Mouse (Mus musculus) stomach, embryonic 15.5 days (tissue): ENCODE results near the gene Hook2. TPM values are rescaled to one million over a fixed set of nuclear protein-coding genes. Genes with fewer than 3 reads are reported as not detected.

ENCODE experiments used
- ATAC-seq: fragments of 200-750 bp; cut with Nextera tagmentation; 2 replicates; pipeline ENCODE4 v1.8.0; 2017; ENCODE audit warnings: low read depth, moderate number of reproducible peaks, moderate TSS enrichment; ENCODE audit not compliant: insufficient read depth, low FRiP score
- H3K27ac ChIP-seq: fragments of 300-500 bp; sonication (generic); 2 replicates; pipeline ENCODE4 v1.5.1; 2015; ENCODE audit warnings: mild to moderate bottlenecking, inconsistent platforms
- H3K27me3 ChIP-seq: fragments of 300-500 bp; sonication (generic); replicated peaks from 2 replicates; pipeline ENCODE4 v1.6.1; 2015; ENCODE audit warnings: inconsistent platforms
- H3K36me3 ChIP-seq: fragments of 300-500 bp; sonication (generic); 2 replicates; pipeline ENCODE4 v1.6.1; 2015; ENCODE audit warnings: inconsistent platforms
- H3K4me1 ChIP-seq: fragments of 300-500 bp; sonication (generic); 2 replicates; pipeline ENCODE4 v1.6.1; 2015; ENCODE audit warnings: inconsistent platforms
- H3K4me2 ChIP-seq: fragments of 300-500 bp; sonication (generic); 2 replicates; pipeline ENCODE4 v1.6.1; 2015; ENCODE audit warnings: mild to moderate bottlenecking, inconsistent platforms
- H3K4me3 ChIP-seq: fragments of 300-500 bp; sonication (generic); replicated peaks from 2 replicates; pipeline ENCODE4 v1.5.1; 2015; ENCODE audit warnings: inconsistent platforms
- H3K9ac ChIP-seq: fragments of 300-500 bp; sonication (generic); 2 replicates; pipeline ENCODE4 v1.6.1; 2015; ENCODE audit warnings: inconsistent platforms
- H3K9me3 ChIP-seq: fragments of 300-500 bp; sonication (generic); 2 replicates; pipeline ENCODE4 v1.6.1; 2016; ENCODE audit warnings: inconsistent platforms
- WGBS: fragments of 180-500 bp; shearing (Covaris S2); methylation state at CpG from one replicate; pipeline ENCODE4 v1.1.7; 2015; 5-methylcytosine and 5-hydroxymethylcytosine counted together
- polyA plus RNA-seq: library from polyadenylated mRNA; unstranded; fragments of >200 nt; fragmentation: Nextera tagmentation; extraction: Ambion mirVana; gene quantifications from 2 replicates; pipeline ENCODE4 v1.2.1, GENCODE M21; 2015

Gene Hook2
- polyA plus RNA-seq, 1 experiment from 2014 or later: 46.3 TPM

DNA sequence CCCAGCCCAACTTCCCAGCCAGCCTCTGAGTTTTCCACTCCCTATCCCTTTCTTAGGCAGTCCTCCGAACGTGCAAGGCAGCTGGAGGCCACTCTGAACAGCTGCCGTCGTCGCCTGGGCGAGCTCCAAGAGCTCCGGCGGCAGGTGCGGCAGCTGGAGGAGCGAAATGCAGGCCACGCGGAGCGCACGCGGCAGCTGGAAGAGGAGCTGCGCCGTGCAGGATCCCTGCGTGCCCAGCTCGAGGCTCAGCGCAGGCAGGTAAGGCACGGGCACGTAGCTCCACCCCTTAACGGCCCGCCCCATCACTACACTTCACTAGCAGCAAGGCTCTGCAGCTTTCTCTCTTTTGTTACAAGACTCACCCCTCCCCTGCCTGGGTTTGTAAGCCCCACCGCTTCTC is 5.3 kb downstream of the Hook2 start:
- no peaks in the 10 kb centered on the region for H3K9me3 ChIP-seq
- no peak overlapping the region for H3K27ac ChIP-seq
- peaks cover 8% of the 10 kb centered on the region; the same call in 1 of the 2 replicates for H3K4me1 ChIP-seq
- H3K4me2 ChIP-seq: no peak overlapping the region
- no peak overlapping the region for H3K4me3 ChIP-seq
- ATAC-seq: no peak
- H3K27me3 ChIP-seq: no peaks in the 10 kb centered on the region; the same call in 1 of the 2 replicates
- H3K9ac ChIP-seq: no peak overlapping the region
- WGBS: 46% methylated on average over 25 of the region's 25 CpGs
- H3K36me3 ChIP-seq: 0 out of 2 replicates have a peak, but pooled peaks cover 2% of the 10 kb centered on the region

GRCm38 (mm10) chr8:84996978-84997377 is 6.6 kb downstream of the Hook2 start:
- H3K27me3 ChIP-seq: no peaks in the 10 kb centered on the region; the same call in 1 of the 2 replicates
- 0 out of 2 replicates have a peak, but pooled peaks cover 4% of the 10 kb centered on the region for H3K4me1 ChIP-seq
- H3K4me2 ChIP-seq: no peak overlapping the region
- H3K27ac ChIP-seq: no peak overlapping the region
- ATAC-seq: no peak
- no peak overlapping the region for H3K4me3 ChIP-seq
- 0 out of 2 replicates have a peak, but pooled peaks cover 2% of the 10 kb centered on the region for H3K36me3 ChIP-seq
- H3K9ac ChIP-seq: no peak overlapping the region
- 81% methylated on average over 5 of the region's 5 CpGs for WGBS
- H3K9me3 ChIP-seq: no peaks in the 10 kb centered on the region

GRCm38 (mm10) chr8:84997649-84998295 is 7.4 kb downstream of the Hook2 start:
- Histone ChIP-seq H3K4me2 (peak overlapping the region; percentile 22; the same call in 1 of the 2 replicates), H3K4me3 (no peak overlapping the region), H3K9ac (no peak overlapping the region), H3K36me3 (0 out of 2 replicates have a peak, but pooled peaks cover 2% of the 10 kb centered on the region), H3K4me1 (0 out of 2 replicates have a peak, but pooled peaks cover 4% of the 10 kb centered on the region), H3K27me3 (no peaks in the 10 kb centered on the region; the same call in 1 of the 2 replicates), H3K9me3 (no peaks in the 10 kb centered on the region), H3K27ac (no peak overlapping the region)
- peak; percentile 71 for ATAC-seq
- WGBS: 7% methylated on average over 19 of the region's 19 CpGs

DNA sequence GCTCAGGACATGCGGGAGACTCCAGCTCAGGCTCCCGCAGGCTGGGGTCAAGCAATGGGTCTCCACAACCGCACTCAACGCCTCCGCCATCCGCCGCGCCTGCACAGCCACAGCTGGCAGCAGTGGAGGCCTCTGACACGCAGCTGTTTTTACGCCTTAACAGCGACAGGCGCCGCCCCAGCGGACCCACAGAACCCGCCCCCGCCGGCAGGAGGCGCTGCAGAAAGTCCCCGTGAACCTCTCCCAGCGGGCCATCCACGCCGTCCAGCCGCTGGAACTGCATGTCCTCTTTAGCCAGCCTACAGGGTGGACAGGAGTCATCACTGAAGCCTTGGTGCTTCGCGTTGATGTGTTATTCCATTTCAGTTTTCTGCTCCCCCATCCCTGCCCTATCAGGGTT is 17.3 kb downstream of the Hook2 start:
- Histone ChIP-seq H3K4me3 (no peak overlapping the region), H3K36me3 (no peaks in the 10 kb centered on the region), H3K4me1 (no peaks in the 10 kb centered on the region), H3K27me3 (peaks cover 24% of the 10 kb centered on the region), H3K27ac (no peak overlapping the region), H3K9ac (no peak overlapping the region), H3K4me2 (no peak overlapping the region), H3K9me3 (no peaks in the 10 kb centered on the region)
- ATAC-seq: no peak
- WGBS: 16% methylated on average over 25 of the region's 25 CpGs

DNA sequence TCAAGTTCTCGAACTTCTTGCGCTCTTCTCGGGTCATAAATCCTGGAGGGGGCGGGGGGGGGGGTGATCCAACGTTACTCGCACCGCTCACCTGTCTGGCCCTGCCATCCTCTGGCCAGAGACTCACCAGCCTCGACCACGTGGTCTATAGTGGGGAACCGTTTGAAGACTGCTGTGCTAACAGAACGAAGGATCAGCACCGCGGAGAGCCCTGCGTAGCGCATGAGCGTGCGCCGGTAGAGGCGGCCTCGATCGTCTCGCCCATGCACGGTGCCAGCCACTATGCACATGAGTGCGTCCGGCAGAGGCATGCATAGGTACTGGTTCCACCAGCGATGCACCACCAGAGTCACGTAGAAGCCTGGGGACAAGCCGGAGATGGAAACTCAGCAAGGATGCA is 20.8 kb downstream of the Hook2 start:
- WGBS: 9% methylated on average over 28 of the region's 28 CpGs
- ATAC-seq: no peak
- Histone ChIP-seq H3K27ac (no peak overlapping the region), H3K36me3 (no peaks in the 10 kb centered on the region), H3K4me3 (no peak overlapping the region), H3K4me1 (peaks cover 4% of the 10 kb centered on the region; the same call in 1 of the 2 replicates), H3K9ac (no peak overlapping the region), H3K4me2 (no peak overlapping the region), H3K9me3 (no peaks in the 10 kb centered on the region), H3K27me3 (peaks cover 40% of the 10 kb centered on the region)

DNA sequence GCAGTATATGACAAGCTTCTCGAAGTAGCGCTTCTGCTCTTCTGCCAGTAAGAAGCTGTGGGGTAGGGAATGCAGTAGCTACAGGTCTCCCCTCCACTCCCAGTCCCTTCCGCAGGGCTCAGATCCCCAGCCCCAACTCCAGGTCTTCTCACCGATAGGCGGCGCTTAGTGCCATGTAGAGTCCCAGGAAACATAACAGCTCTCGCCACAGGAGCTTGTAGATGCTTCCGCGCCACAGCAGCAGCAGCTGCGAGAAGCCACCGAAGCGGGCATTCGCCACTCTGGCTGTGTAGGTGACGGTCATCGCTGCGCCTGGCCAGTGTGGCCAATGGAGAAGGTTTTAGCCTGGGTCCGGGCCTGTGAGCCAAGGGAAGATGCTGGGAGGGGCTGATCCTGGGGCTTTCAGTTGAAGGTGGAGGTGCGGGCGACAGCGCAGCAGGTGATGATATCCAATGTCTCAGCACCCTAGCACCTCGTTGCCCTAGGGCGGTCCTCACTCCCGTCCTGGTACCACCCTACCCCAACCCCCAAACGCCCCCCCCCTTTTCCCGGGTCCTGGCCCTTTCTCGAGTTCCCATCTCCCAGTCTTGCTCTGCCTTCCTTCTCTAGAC is 22.9 kb downstream of the Hook2 start:
- H3K9me3 ChIP-seq: no peaks in the 10 kb centered on the region
- H3K9ac ChIP-seq: 0 out of 2 replicates have a peak overlapping the region, but pooled peaks have one; percentile 14
- peaks cover 37% of the 10 kb centered on the region for H3K27me3 ChIP-seq
- peaks cover 4% of the 10 kb centered on the region; the same call in 1 of the 2 replicates for H3K4me1 ChIP-seq
- H3K27ac ChIP-seq: no peak overlapping the region
- 3% methylated on average over 26 of the region's 26 CpGs for WGBS
- peak overlapping the region; percentile 33; the same call in 1 of the 2 replicates for H3K4me3 ChIP-seq
- ATAC-seq: peak; percentile 65
- peaks cover 6% of the 10 kb centered on the region; the same call in 1 of the 2 replicates for H3K36me3 ChIP-seq
- peak overlapping the region; percentile 68 for H3K4me2 ChIP-seq

DNA sequence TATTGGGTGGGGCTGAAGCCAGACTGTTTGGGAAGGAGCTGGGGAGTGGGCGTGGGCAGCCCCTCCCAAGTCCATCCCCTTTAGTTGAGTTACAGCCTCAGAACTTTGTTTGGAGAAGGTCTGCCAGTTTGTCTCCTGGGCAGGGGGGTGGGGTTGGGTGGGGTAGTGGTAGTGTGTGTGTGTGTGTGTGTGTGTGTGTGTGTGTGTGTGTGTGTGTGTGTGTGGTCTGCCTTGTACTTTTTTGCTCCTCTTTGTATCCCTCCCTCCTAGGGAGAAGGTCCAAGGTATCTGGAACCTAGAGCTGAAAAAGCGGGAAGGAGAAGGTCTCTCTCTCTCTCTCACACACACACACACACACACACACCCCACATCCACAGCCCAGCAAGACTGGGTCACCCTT is 24.0 kb downstream of the Hook2 start, which contains the start of gene Best2:
TSS of gene Best2 (minus strand) at position 101 of the 400 bp plus-strand sequence.
- no peaks in the 10 kb centered on the region for H3K9me3 ChIP-seq
- no peak for ATAC-seq
- no peak within 1 kb of the TSS for H3K27ac ChIP-seq
- peaks cover 16% of the 10 kb centered on the region for H3K36me3 ChIP-seq
- H3K4me3 ChIP-seq: peak within 1 kb of the TSS; percentile 33; the same call in 1 of the 2 replicates
- H3K4me2 ChIP-seq: peak within 1 kb of the TSS; percentile 68
- 0 out of 2 replicates have a peak within 1 kb of the TSS, but pooled peaks have one; percentile 14 for H3K9ac ChIP-seq
- 38% methylated on average over 2 of the region's 2 CpGs for WGBS
- H3K27me3 ChIP-seq: peaks cover 36% of the 10 kb centered on the region
- H3K4me1 ChIP-seq: peaks cover 4% of the 10 kb centered on the region; the same call in 1 of the 2 replicates

GRCm38 (mm10) chr8:85016724-85017123 is 26.3 kb downstream of the Hook2 start:
- Histone ChIP-seq H3K4me3 (no peak overlapping the region), H3K27me3 (peaks cover 21% of the 10 kb centered on the region), H3K27ac (peak overlapping the region; percentile 63), H3K36me3 (peaks cover 38% of the 10 kb centered on the region), H3K9ac (no peak overlapping the region), H3K4me2 (no peak overlapping the region), H3K9me3 (no peaks in the 10 kb centered on the region), H3K4me1 (peaks cover 4% of the 10 kb centered on the region; the same call in 1 of the 2 replicates)
- 60% methylated on average over 10 of the region's 10 CpGs for WGBS
- no peak for ATAC-seq

GRCm38 (mm10) chr8:85017209-85017608 is 26.8 kb downstream of the Hook2 start:
- ATAC-seq: no peak
- 53% methylated on average over 5 of the region's 5 CpGs for WGBS
- peaks cover 41% of the 10 kb centered on the region for H3K36me3 ChIP-seq
- peaks cover 19% of the 10 kb centered on the region for H3K27me3 ChIP-seq
- H3K4me3 ChIP-seq: no peak overlapping the region
- H3K4me2 ChIP-seq: no peak overlapping the region
- H3K27ac ChIP-seq: peak overlapping the region; percentile 63
- no peaks in the 10 kb centered on the region for H3K9me3 ChIP-seq
- no peak overlapping the region for H3K9ac ChIP-seq
- H3K4me1 ChIP-seq: peaks cover 4% of the 10 kb centered on the region; the same call in 1 of the 2 replicates

DNA sequence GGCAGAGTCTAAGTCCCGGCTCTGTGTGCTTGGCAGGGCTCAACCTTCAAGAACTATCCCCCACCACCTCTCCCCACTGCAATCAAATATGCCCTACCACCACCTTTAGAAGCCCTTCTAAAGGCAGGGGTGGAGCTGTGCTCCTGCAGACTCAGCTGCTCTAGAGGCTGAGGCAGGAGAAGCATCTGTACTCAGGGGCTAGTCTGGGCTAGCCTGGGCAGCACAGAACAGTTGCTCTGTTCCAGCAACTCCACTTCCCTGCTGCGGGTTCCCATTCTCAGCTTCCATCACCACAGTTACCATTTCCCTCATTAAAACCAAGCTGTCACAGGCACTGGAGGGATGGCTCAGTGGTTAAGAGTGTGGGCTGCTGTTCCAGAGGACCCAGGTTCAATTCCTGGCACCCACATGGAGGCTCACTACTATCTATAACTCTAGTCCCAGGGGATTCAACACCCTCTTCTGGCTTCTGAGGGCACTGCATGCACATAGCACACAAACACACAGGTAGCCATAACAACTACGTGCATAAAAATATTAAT is 31.2 kb downstream of the Hook2 start:
- Histone ChIP-seq H3K9me3 (no peaks in the 10 kb centered on the region), H3K4me1 (peaks cover 18% of the 10 kb centered on the region), H3K4me3 (no peak overlapping the region), H3K4me2 (no peak overlapping the region), H3K9ac (no peak overlapping the region), H3K27ac (no peak overlapping the region), H3K36me3 (peaks cover 52% of the 10 kb centered on the region), H3K27me3 (no peaks in the 10 kb centered on the region)
- ATAC-seq: no peak
- 89% methylated on average over 3 of the region's 3 CpGs for WGBS

GRCm38 (mm10) chr8:85023846-85024245 is 33.4 kb downstream of the Hook2 start:
- peaks cover 41% of the 10 kb centered on the region for H3K36me3 ChIP-seq
- peaks cover 28% of the 10 kb centered on the region for H3K4me1 ChIP-seq
- no peaks in the 10 kb centered on the region for H3K27me3 ChIP-seq
- 87% methylated on average over 3 of the region's 3 CpGs for WGBS
- no peak overlapping the region for H3K9ac ChIP-seq
- peak overlapping the region; percentile 90 for H3K4me3 ChIP-seq
- no peak for ATAC-seq
- no peaks in the 10 kb centered on the region for H3K9me3 ChIP-seq
- H3K4me2 ChIP-seq: peak overlapping the region; percentile 90
- no peak overlapping the region for H3K27ac ChIP-seq
